Mouse (Mus musculus) G1E (cell line): ENCODE data around the gene Sh3pxd2a.

ENCODE experiments used
- CTCF ChIP-seq: IDR thresholded peaks from 2 replicates; pipeline ENCODE4 v1.5.1; 2012; ENCODE audit warnings: low read depth, low read length, inconsistent platforms, mixed read lengths
- GATA1 ChIP-seq: IDR thresholded peaks from 2 replicates; pipeline ENCODE4 v1.6.1; 2012; ENCODE audit warnings: borderline replicate concordance, low read length, inconsistent platforms, mixed read lengths
- GATA2 ChIP-seq: IDR thresholded peaks from 2 replicates; pipeline ENCODE4 v1.6.1; 2012; ENCODE audit warnings: low read depth, low read length, inconsistent platforms, borderline replicate concordance
- POLR2AphosphoS5 ChIP-seq: IDR thresholded peaks from 2 replicates; pipeline ENCODE4 v1.6.1; 2012; ENCODE audit warnings: low read depth, low read length, inconsistent platforms; ENCODE audit not compliant: insufficient replicate concordance
- TAL1 ChIP-seq: conservative IDR thresholded peaks from 2 replicates; pipeline ENCODE4 v1.6.1; 2012; ENCODE audit warnings: low read depth, low read length, inconsistent platforms, mixed read lengths

GRCm38 (mm10) chr19:47491853-47492252 lies 27.7 kb upstream of the Sh3pxd2a start:
- TF ChIP-seq CTCF (no peak), TAL1 (no peak), GATA1 (no peak), POLR2AphosphoS5 (no peak), GATA2 (no peak)
